Mouse (Mus musculus): ENCODE results near the gene Memo1.

- TF ChIP-seq MAX (IDR thresholded peaks at IDR 0.05; ENCODE audit: low read length) (no peak), NELFE (IDR thresholded peaks at IDR 0.05; ENCODE audit: low read depth, low read length) (no peak), MAFK (IDR thresholded peaks at IDR 0.05; ENCODE audit: borderline replicate concordance, low read depth, low read length) (no peak), KAT2A (conservative IDR thresholded peaks at IDR 0.05; ENCODE audit: low read depth, low read length) (no peak), ELF1 (IDR thresholded peaks at IDR 0.05; ENCODE audit: low read depth, low read length) (no peak)
Measured at GRCm38 (mm10) chr17:74290198-74290597, 5.1 kb downstream of the Memo1 start.
